Mouse (Mus musculus): ENCODE measurements around the gene Ifi213. TPM values are rescaled to one million over a fixed set of nuclear protein-coding genes. Genes with fewer than 3 reads are reported as not detected.
"Not testable (repeated sequence)": the region's sequence is repeated elsewhere in the genome, so short reads cannot be mapped to it uniquely, and the experiment has no call there.

Ifi213 gene
- 0.13 TPM in 1 of 2 replicates, not detected in the other for total RNA-seq (2012; rRNA removed)

- H3K4me1 ChIP-seq (ENCODE audit: control insufficient read depth in 2 of 2, insufficient read depth in 2 of 2, low read length in 2 of 2, poor library complexity in 1 of 2); DNase-seq (ENCODE audit: low read depth, low spot score); in situ Hi-C loops (cut with MboI; ENCODE audit: low sequenced_read_pairs in 2 of 2, unreplicated experiment in 2 of 2); H3K27ac ChIP-seq (ENCODE audit: insufficient read depth, low read depth, low read length, poor library complexity, severe bottlenecking); H3K9ac ChIP-seq (ENCODE audit: insufficient read depth, low read depth, low read length, poor library complexity, severe bottlenecking); H3K9me3 ChIP-seq (ENCODE audit: control insufficient read depth, insufficient read depth, low read depth, low read length); H3K36me3 ChIP-seq (ENCODE audit: control insufficient read depth, insufficient read depth, low read length, poor library complexity, severe bottlenecking); H3K4me3 ChIP-seq (ENCODE audit: insufficient read depth in 1 of 2, low read depth in 1 of 2, low read length in 2 of 2, poor library complexity in 1 of 2, severe bottlenecking in 1 of 2): not testable (repeated sequence)
These were observed at the start of gene Ifi213 for GRCm38 (mm10) chr1:173598838-173599494. Gene Ifi213 (minus strand): TSS chr1:173599274.

- no peak for TF ChIP-seq ZC3H11A (IDR thresholded peaks at IDR 0.05; ENCODE audit: borderline replicate concordance, low read depth, low read length)
- no peak for DNase-seq (ENCODE audit: low read depth, low spot score)
- Histone ChIP-seq H3K27ac (ENCODE audit: insufficient read depth, low read depth, low read length, poor library complexity, severe bottlenecking) (no peak overlapping the region), H3K9me3 (ENCODE audit: control insufficient read depth, insufficient read depth, low read depth, low read length) (no peaks in the 10 kb centered on the region), H3K36me3 (ENCODE audit: control insufficient read depth, insufficient read depth, low read length, poor library complexity, severe bottlenecking) (no peaks in the 10 kb centered on the region), H3K4me3 (ENCODE audit: insufficient read depth in 1 of 2, low read depth in 1 of 2, low read length in 2 of 2, poor library complexity in 1 of 2, severe bottlenecking in 1 of 2) (no peak overlapping the region), H3K4me1 (ENCODE audit: control insufficient read depth in 2 of 2, insufficient read depth in 2 of 2, low read length in 2 of 2, poor library complexity in 1 of 2) (no peaks in the 10 kb centered on the region), H3K9ac (ENCODE audit: insufficient read depth, low read depth, low read length, poor library complexity, severe bottlenecking) (no peak overlapping the region)
- in situ Hi-C loops (cut with MboI; ENCODE audit: low sequenced_read_pairs in 2 of 2, unreplicated experiment in 2 of 2) = no loop called here
These were observed 46.3 kb upstream of the Ifi213 start for GRCm38 (mm10) chr1:173645393-173645792.

- no peaks in the 10 kb centered on the region for H3K36me3 ChIP-seq (ENCODE audit: control insufficient read depth, insufficient read depth, low read length, poor library complexity, severe bottlenecking)
- H3K9me3 ChIP-seq (ENCODE audit: control insufficient read depth, insufficient read depth, low read depth, low read length) = no peaks in the 10 kb centered on the region
- no peak overlapping the region for H3K9ac ChIP-seq (ENCODE audit: insufficient read depth, low read depth, low read length, poor library complexity, severe bottlenecking)
- H3K4me1 ChIP-seq (ENCODE audit: control insufficient read depth in 2 of 2, insufficient read depth in 2 of 2, low read length in 2 of 2, poor library complexity in 1 of 2) = no peaks in the 10 kb centered on the region
- H3K4me3 ChIP-seq (ENCODE audit: insufficient read depth in 1 of 2, low read depth in 1 of 2, low read length in 2 of 2, poor library complexity in 1 of 2, severe bottlenecking in 1 of 2) = no peak overlapping the region
- H3K27ac ChIP-seq (ENCODE audit: insufficient read depth, low read depth, low read length, poor library complexity, severe bottlenecking) = no peak overlapping the region
- DNase-seq (ENCODE audit: low read depth, low spot score) = no peak
- no peak for TF ChIP-seq ZNF384 (IDR thresholded peaks at IDR 0.05; ENCODE audit: low read depth, low read length)
- TF ChIP-seq CHD2 (IDR thresholded peaks at IDR 0.05; ENCODE audit: low read depth, low read length) = no peak
- no peak for TF ChIP-seq ZC3H11A (IDR thresholded peaks at IDR 0.05; ENCODE audit: borderline replicate concordance, low read depth, low read length)
- TF ChIP-seq MAFK (IDR thresholded peaks at IDR 0.05; ENCODE audit: insufficient read depth, low read depth, low read length) = no peak
- in situ Hi-C loops (cut with MboI; ENCODE audit: low sequenced_read_pairs in 2 of 2, unreplicated experiment in 2 of 2) = no loop called here
These were observed 35.0 kb upstream of the Ifi213 start for GRCm38 (mm10) chr1:173633969-173634645.

- H3K9ac ChIP-seq (ENCODE audit: insufficient read depth, low read depth, low read length, poor library complexity, severe bottlenecking); DNase-seq (ENCODE audit: low read depth, low spot score); H3K4me1 ChIP-seq (ENCODE audit: control insufficient read depth in 2 of 2, insufficient read depth in 2 of 2, low read length in 2 of 2, poor library complexity in 1 of 2); in situ Hi-C loops (cut with MboI; ENCODE audit: low sequenced_read_pairs in 2 of 2, unreplicated experiment in 2 of 2); H3K9me3 ChIP-seq (ENCODE audit: control insufficient read depth, insufficient read depth, low read depth, low read length); H3K4me3 ChIP-seq (ENCODE audit: insufficient read depth in 1 of 2, low read depth in 1 of 2, low read length in 2 of 2, poor library complexity in 1 of 2, severe bottlenecking in 1 of 2); H3K27ac ChIP-seq (ENCODE audit: insufficient read depth, low read depth, low read length, poor library complexity, severe bottlenecking); H3K36me3 ChIP-seq (ENCODE audit: control insufficient read depth, insufficient read depth, low read length, poor library complexity, severe bottlenecking): not testable (repeated sequence)
These were observed 31.5 kb upstream of the Ifi213 start, which contains the start of gene Ifi209 for GRCm38 (mm10) chr1:173630622-173631021. Gene Ifi209 (plus strand): TSS chr1:173630917.

GRCm38 (mm10) chr1:173626686-173627085 lies 27.6 kb upstream of the Ifi213 start:
- in situ Hi-C loops (cut with MboI; ENCODE audit: low sequenced_read_pairs in 2 of 2, unreplicated experiment in 2 of 2) = no loop called here
- H3K36me3 ChIP-seq (ENCODE audit: control insufficient read depth, insufficient read depth, low read length, poor library complexity, severe bottlenecking) = no peaks in the 10 kb centered on the region
- TF ChIP-seq HCFC1 (IDR thresholded peaks at IDR 0.05; ENCODE audit: borderline replicate concordance, insufficient read depth, low read length) (no peak), ZC3H11A (IDR thresholded peaks at IDR 0.05; ENCODE audit: borderline replicate concordance, low read depth, low read length) (no peak), MAFK (IDR thresholded peaks at IDR 0.05; ENCODE audit: insufficient read depth, low read depth, low read length) (no peak), CHD2 (IDR thresholded peaks at IDR 0.05; ENCODE audit: low read depth, low read length) (no peak), ZNF384 (IDR thresholded peaks at IDR 0.05; ENCODE audit: low read depth, low read length) (no peak)

More at GRCm38 (mm10) chr1:173626686-173627085, 27.6 kb upstream of the Ifi213 start:
- DNase-seq (ENCODE audit: low read depth, low spot score) = no peak
- H3K9me3 ChIP-seq (ENCODE audit: control insufficient read depth, insufficient read depth, low read depth, low read length) = no peaks in the 10 kb centered on the region
- H3K4me1 ChIP-seq (ENCODE audit: control insufficient read depth in 2 of 2, insufficient read depth in 2 of 2, low read length in 2 of 2, poor library complexity in 1 of 2) = no peaks in the 10 kb centered on the region
- H3K9ac ChIP-seq (ENCODE audit: insufficient read depth, low read depth, low read length, poor library complexity, severe bottlenecking) = no peak overlapping the region
- H3K27ac ChIP-seq (ENCODE audit: insufficient read depth, low read depth, low read length, poor library complexity, severe bottlenecking) = no peak overlapping the region
- H3K4me3 ChIP-seq (ENCODE audit: insufficient read depth in 1 of 2, low read depth in 1 of 2, low read length in 2 of 2, poor library complexity in 1 of 2, severe bottlenecking in 1 of 2) = no peak overlapping the region

All from ES-E14 (cell line).